Mouse (Mus musculus) embryonic facial prominence, embryonic 12.5 days (tissue): ENCODE results near the gene Gdf5. TPM values are rescaled to one million over a fixed set of nuclear protein-coding genes. Genes with fewer than 3 reads are reported as not detected.
A peak's percentile ranks its signal among the peaks of the same experiment; 100 is the strongest.
"Not testable (repeated sequence)": the region's sequence is repeated elsewhere in the genome, so short reads cannot be mapped to it uniquely, and the experiment has no call there.

ENCODE experiments used
- ATAC-seq: fragments of 200-750 bp; cut with Nextera tagmentation; 2 replicates; pipeline ENCODE4 v1.8.0; 2017; ENCODE audit not compliant: insufficient number of reproducible peaks, insufficient read depth, low FRiP score, low TSS enrichment
- H3K27ac ChIP-seq: fragments of 300-500 bp; sonication (generic); 2 replicates; pipeline ENCODE4 v1.5.1; 2016; ENCODE audit warnings: mild to moderate bottlenecking
- H3K27me3 ChIP-seq: fragments of 300-500 bp; sonication (generic); 2 replicates; pipeline ENCODE4 v1.6.1; 2016; ENCODE audit warnings: mild to moderate bottlenecking, moderate library complexity
- H3K36me3 ChIP-seq: fragments of 300-500 bp; sonication (generic); 2 replicates; pipeline ENCODE4 v1.6.1; 2016; ENCODE audit warnings: mild to moderate bottlenecking
- H3K4me1 ChIP-seq: fragments of 300-500 bp; sonication (generic); 2 replicates; pipeline ENCODE4 v1.6.1; 2016
- H3K4me2 ChIP-seq: fragments of 300-500 bp; sonication (generic); replicated peaks from 2 replicates; pipeline ENCODE4 v1.6.1; 2016; ENCODE audit warnings: mild to moderate bottlenecking, moderate library complexity
- H3K4me3 ChIP-seq: fragments of 300-500 bp; sonication (generic); 2 replicates; pipeline ENCODE4 v1.5.1; 2016; ENCODE audit warnings: mild to moderate bottlenecking
- H3K9ac ChIP-seq: fragments of 300-500 bp; sonication (generic); 2 replicates; pipeline ENCODE4 v1.6.1; 2016; ENCODE audit warnings: mild to moderate bottlenecking, moderate library complexity
- H3K9me3 ChIP-seq: fragments of 300-500 bp; sonication (generic); 2 replicates; pipeline ENCODE4 v1.6.1; 2016; ENCODE audit warnings: mild to moderate bottlenecking, moderate library complexity
- WGBS: fragments of 180-500 bp; shearing (Covaris S2); methylation state at CpG from one replicate; pipeline ENCODE4 v1.1.7; 2016; 5-methylcytosine and 5-hydroxymethylcytosine counted together
- polyA plus RNA-seq: library from polyadenylated mRNA; unstranded; fragments of >200 nt; fragmentation: Nextera tagmentation; extraction: Ambion mirVana; gene quantifications from 2 replicates; pipeline ENCODE4 v1.2.1, GENCODE M21; 2016

The Gdf5 gene
- polyA plus RNA-seq, 1 experiment from 2014 or later: 5.6 TPM

DNA sequence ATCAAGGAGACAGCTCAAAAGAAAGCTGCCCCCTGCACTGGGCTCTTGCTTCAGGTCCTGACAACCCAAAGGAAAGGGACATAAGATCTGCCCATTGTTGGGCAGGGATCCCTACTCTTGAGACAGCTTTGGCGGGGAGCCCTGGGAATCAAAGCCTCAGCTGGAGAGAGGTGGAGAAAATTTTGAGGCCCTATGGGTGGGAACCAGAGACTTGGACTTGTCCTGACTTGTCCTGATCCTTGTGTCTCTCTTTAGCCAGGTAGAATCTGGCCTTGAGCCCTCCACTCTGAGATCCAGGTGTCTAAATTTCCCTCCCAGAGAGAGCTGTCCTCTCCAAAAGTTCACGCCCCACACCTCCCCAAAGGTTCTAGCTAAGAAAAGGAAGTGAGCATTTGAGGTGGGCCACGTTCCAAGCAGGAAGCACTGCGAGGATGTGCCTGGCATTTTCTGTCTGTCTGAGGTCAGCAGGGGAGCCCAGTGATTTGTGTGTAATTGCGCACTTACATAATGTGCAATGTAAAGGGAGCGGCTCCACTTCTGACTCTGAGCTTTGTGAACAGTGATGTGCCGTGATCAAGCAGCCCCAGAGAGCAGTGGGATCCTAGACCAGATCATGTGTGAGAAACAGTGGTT is 5.2 kb downstream of the Gdf5 start:
- Histone ChIP-seq H3K36me3 (no peaks in the 10 kb centered on the region), H3K9ac (no peak overlapping the region), H3K9me3 (no peaks in the 10 kb centered on the region), H3K4me3 (no peak overlapping the region), H3K27ac (no peak overlapping the region), H3K27me3 (no peaks in the 10 kb centered on the region), H3K4me1 (peaks cover 28% of the 10 kb centered on the region), H3K4me2 (no peak overlapping the region)
- WGBS: 73% methylated on average over 7 of the region's 7 CpGs
- no peak for ATAC-seq

- H3K4me3 ChIP-seq: peak within 1 kb of the TSS; percentile 73
- no peaks in the 10 kb centered on the region for H3K9me3 ChIP-seq
- peak; percentile 90 for ATAC-seq
- WGBS: under 1% methylated on average over 38 of the region's 38 CpGs
- H3K27me3 ChIP-seq: no peaks in the 10 kb centered on the region
- H3K4me1 ChIP-seq: peaks cover 15% of the 10 kb centered on the region
- H3K4me2 ChIP-seq: peak within 1 kb of the TSS; percentile 69
- no peaks in the 10 kb centered on the region for H3K36me3 ChIP-seq
- H3K27ac ChIP-seq: peak within 1 kb of the TSS; percentile 90
- H3K9ac ChIP-seq: peak within 1 kb of the TSS; percentile 67
These were observed 15.4 kb downstream of the Gdf5 start, which contains the start of gene Uqcc1 for GRCm38 (mm10) chr2:155929531-155930442. Uqcc1 (minus strand) TSS chr2:155930310.

GRCm38 (mm10) chr2:155928711-155929345 is 16.3 kb downstream of the Gdf5 start:
- H3K27ac ChIP-seq: no peak overlapping the region
- H3K9me3 ChIP-seq: no peaks in the 10 kb centered on the region
- H3K4me3 ChIP-seq: peak overlapping the region; percentile 73
- 0 out of 2 replicates have a peak, but pooled peaks cover 6% of the 10 kb centered on the region for H3K36me3 ChIP-seq
- H3K4me1 ChIP-seq: peaks cover 15% of the 10 kb centered on the region
- peak overlapping the region; percentile 67 for H3K9ac ChIP-seq
- WGBS: 64% methylated on average over 7 of the region's 7 CpGs
- H3K27me3 ChIP-seq: no peaks in the 10 kb centered on the region
- H3K4me2 ChIP-seq: peak overlapping the region; percentile 69
- no peak for ATAC-seq

GRCm38 (mm10) chr2:155925213-155925612 is 20.0 kb downstream of the Gdf5 start:
- H3K9ac ChIP-seq, H3K36me3 ChIP-seq, H3K9me3 ChIP-seq, ATAC-seq, H3K27me3 ChIP-seq, H3K4me3 ChIP-seq, H3K4me2 ChIP-seq, H3K4me1 ChIP-seq, H3K27ac ChIP-seq: not testable (repeated sequence)
- WGBS: 98% methylated on average over 6 of the region's 6 CpGs

DNA sequence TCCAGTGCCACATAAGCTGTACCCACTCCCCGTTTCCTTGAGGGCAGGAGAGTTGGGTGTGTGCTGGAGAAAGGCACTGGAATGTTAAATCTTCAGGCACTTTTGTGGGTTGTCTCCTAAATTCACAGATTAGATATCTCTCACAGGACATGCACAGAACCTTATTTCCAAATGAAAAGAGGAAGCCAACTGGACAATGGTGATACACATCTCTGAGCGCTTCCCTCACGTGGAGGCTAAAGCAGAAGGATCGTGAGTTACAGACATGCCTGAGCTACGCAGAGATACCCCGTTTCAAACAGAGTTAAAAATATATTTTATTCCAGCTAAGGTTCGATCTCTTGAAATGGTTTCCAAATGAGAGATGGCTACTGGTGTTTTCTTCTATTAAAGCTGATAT is 22.0 kb downstream of the Gdf5 start:
- ATAC-seq: no peak

GRCm38 (mm10) chr2:155914684-155915083 is 30.5 kb downstream of the Gdf5 start:
- 92% methylated on average over 6 of the region's 6 CpGs for WGBS
- H3K4me2 ChIP-seq: no peak overlapping the region
- H3K9ac ChIP-seq: no peak overlapping the region
- no peaks in the 10 kb centered on the region for H3K4me1 ChIP-seq
- no peak overlapping the region for H3K27ac ChIP-seq
- no peaks in the 10 kb centered on the region for H3K9me3 ChIP-seq
- no peak overlapping the region for H3K4me3 ChIP-seq
- ATAC-seq: no peak
- H3K27me3 ChIP-seq: no peaks in the 10 kb centered on the region
- H3K36me3 ChIP-seq: peaks cover 50% of the 10 kb centered on the region

More for the DNA sequence above, 22.0 kb downstream of the Gdf5 start:
- WGBS: 96% methylated on average over 7 of the region's 7 CpGs
- H3K9me3 ChIP-seq: no peaks in the 10 kb centered on the region
- no peak overlapping the region for H3K4me2 ChIP-seq
- H3K4me1 ChIP-seq: no peaks in the 10 kb centered on the region
- H3K27ac ChIP-seq: no peak overlapping the region
- H3K4me3 ChIP-seq: no peak overlapping the region
- no peak overlapping the region for H3K9ac ChIP-seq
- H3K36me3 ChIP-seq: peaks cover 16% of the 10 kb centered on the region; the same call in 1 of the 2 replicates
- H3K27me3 ChIP-seq: no peaks in the 10 kb centered on the region

- 93% methylated on average over 6 of the region's 6 CpGs for WGBS
- Histone ChIP-seq H3K27me3 (no peaks in the 10 kb centered on the region), H3K4me2 (no peak overlapping the region), H3K4me3 (no peak overlapping the region), H3K9ac (no peak overlapping the region), H3K36me3 (peaks cover 28% of the 10 kb centered on the region), H3K4me1 (no peaks in the 10 kb centered on the region), H3K27ac (no peak overlapping the region), H3K9me3 (no peaks in the 10 kb centered on the region)
- ATAC-seq: no peak
These were observed 41.5 kb downstream of the Gdf5 start for GRCm38 (mm10) chr2:155903632-155904008.

DNA sequence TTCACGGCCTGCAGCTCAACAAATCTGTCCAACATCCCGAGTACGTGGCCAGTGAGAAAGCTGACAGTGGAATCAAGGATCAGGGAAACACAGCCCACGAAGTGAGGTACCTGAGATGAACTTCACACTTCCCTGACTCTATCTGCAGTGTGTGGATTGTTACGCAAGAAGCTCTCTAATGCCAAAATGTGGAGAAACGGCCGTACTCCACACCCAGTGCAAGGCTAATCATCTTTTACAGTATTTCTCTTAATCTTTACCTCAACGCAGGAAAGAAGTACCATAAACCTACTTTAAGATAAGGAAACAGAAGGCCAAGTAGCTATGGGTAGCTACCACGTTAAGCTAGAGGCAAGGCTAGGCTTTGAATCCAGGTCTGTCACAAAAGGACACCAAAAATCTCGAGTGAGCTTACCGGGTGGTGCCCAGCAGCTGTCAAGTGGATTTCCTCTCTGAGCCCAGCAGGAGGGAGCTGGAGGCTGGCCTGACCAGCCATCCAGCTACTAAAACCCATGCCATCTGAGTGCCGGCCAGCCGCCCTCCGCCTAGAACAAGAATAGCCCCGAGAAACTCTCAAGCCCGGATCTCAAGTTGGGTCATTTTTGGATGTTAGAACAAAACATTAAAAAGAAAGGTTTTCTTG is 42.1 kb downstream of the Gdf5 start:
- Histone ChIP-seq H3K27me3 (no peaks in the 10 kb centered on the region), H3K4me1 (no peaks in the 10 kb centered on the region), H3K9ac (no peak overlapping the region), H3K36me3 (peaks cover 23% of the 10 kb centered on the region; the same call in 1 of the 2 replicates), H3K4me3 (no peak overlapping the region), H3K9me3 (no peaks in the 10 kb centered on the region), H3K4me2 (no peak overlapping the region), H3K27ac (no peak overlapping the region)
- no peak for ATAC-seq
- 89% methylated on average over 16 of the region's 16 CpGs for WGBS

DNA sequence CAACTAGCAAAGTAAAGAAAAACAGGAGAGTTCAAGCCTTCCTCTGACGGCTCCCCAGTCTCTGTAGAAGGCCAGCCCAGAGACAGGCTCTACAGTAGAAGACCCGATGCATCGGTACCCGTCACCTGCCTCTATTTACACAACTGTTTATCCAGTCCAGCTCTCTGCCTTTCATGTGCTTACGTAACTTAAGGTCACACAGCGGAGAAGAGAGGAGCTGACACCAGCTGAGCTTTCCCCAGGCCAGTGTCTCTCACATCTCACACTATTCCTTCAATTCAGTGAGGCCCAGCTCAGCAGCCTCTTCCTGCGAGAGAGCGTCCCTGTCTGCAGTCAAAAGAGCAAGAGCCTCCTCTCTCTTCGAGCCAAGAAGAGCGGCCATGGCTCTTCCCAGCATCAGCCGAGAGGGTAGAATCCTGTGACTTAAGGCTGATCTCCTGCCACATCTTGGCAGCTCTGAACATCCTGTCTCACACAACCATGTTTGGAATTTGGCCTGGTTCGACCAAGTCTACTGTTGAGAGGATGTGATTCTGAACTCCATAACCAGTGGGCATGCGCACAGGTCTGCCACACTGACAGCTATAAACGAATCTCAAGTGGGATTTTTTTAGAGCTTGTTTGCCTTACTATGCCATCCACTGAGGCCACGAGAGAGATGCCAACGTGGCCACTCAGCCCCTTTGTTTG is 50.0 kb downstream of the Gdf5 start:
- no peak overlapping the region for H3K9ac ChIP-seq
- no peak for ATAC-seq
- H3K4me3 ChIP-seq: no peak overlapping the region
- no peaks in the 10 kb centered on the region for H3K4me1 ChIP-seq
- no peak overlapping the region for H3K27ac ChIP-seq
- peaks cover 19% of the 10 kb centered on the region for H3K36me3 ChIP-seq
- 89% methylated on average over 16 of the region's 16 CpGs for WGBS
- H3K27me3 ChIP-seq: no peaks in the 10 kb centered on the region
- no peak overlapping the region for H3K4me2 ChIP-seq
- H3K9me3 ChIP-seq: no peaks in the 10 kb centered on the region

- Histone ChIP-seq H3K4me1 (no peaks in the 10 kb centered on the region), H3K36me3 (peaks cover 22% of the 10 kb centered on the region), H3K4me3 (no peak overlapping the region), H3K9me3 (no peaks in the 10 kb centered on the region), H3K27me3 (no peaks in the 10 kb centered on the region), H3K9ac (no peak overlapping the region), H3K4me2 (no peak overlapping the region), H3K27ac (no peak overlapping the region)
- ATAC-seq: no peak
- WGBS: 94% methylated on average over 13 of the region's 13 CpGs
These were observed 50.7 kb downstream of the Gdf5 start for GRCm38 (mm10) chr2:155894307-155895045.
